ENCODE assay signal across 19 mouse cellular contexts in the genomic region with DNA sequence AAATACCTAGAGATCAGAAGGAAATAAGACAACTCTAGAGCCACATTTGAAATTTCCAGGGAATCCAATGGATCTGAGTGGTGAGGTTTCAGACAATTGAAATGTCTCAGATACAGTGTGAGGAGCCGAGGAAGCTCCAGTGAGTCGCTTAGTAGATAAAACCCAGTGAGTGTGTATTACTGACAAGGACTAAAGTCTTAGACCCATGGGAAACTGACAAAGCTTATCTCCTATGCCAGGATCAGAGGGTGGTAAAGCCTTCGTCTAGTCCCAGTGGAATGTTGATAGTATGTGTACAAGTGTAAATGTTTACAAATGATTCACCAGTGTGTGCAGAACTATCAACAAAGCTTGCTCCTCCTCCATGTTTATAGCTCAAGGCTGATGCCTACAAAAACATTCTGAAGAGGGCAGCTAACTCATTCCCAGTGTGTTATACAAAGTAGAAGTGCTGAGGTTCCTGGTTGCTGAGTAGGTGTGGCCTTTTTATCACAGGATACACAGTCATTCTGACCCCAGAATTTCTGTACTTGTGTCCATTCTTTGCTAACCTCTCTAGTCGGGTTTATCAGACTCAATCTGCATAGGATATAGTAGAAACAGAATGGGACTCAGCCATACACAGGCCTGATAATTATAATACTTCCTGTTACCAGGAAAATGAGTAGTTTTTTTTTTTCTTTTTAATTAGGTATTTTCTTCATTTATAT.
"Had no signal": no experiment of that assay in that cellular context is flagged by ENCODE, and none has a peak within 500 bp of the region (broad histone marks: within the 10 kb centered on the region; RNA-seq: fewer than 3 reads in every experiment).

No protein-coding gene starts in this region.

- H3K27me3 ChIP-seq: limb, embryonic 12.5 days; limb, embryonic 15.5 days had no signal

- ATAC-seq: intestine, postnatal 0 days had no signal

- H3K9ac ChIP-seq: limb, embryonic 12.5 days; limb, embryonic 15.5 days had no signal

- H3K4me3 ChIP-seq: layer of hippocampus, adult 2 months; limb, embryonic 12.5 days; limb, embryonic 15.5 days had no signal

- H3K4me1 ChIP-seq: limb, embryonic 12.5 days; limb, embryonic 15.5 days had no signal

- DNase-seq: kidney, adult 2 months; kidney, postnatal 25 days; layer of hippocampus, adult 9-11 months; lung, adult 2 months; lung, postnatal 14 days; lung, postnatal 4 days; midbrain, embryonic 14.5 days; right cerebral cortex, postnatal 14 days; right cerebral cortex, postnatal 4 days; thymus, adult 2 months; thymus, postnatal 14 days; thymus, postnatal 4 days had no signal

- H3K4me2 ChIP-seq: limb, embryonic 12.5 days; limb, embryonic 15.5 days; midbrain, embryonic 11.5 days had no signal

- H3K9me3 ChIP-seq: limb, embryonic 12.5 days; limb, embryonic 15.5 days had no signal

- H3K27ac ChIP-seq: kidney, postnatal 0 days; layer of hippocampus, adult 2 months; limb, embryonic 12.5 days; limb, embryonic 15.5 days; stomach, postnatal 0 days had no signal

- H3K36me3 ChIP-seq: limb, embryonic 12.5 days; limb, embryonic 15.5 days had no signal
